Mouse (Mus musculus) hindbrain, embryonic 15.5 days (tissue): ENCODE data around the gene Spatc1l. TPM values are rescaled to one million over a fixed set of nuclear protein-coding genes. Genes with fewer than 3 reads are reported as not detected.

Experiments
- ATAC-seq: fragments of 200-750 bp; cut with Nextera tagmentation; 2 replicates; pipeline ENCODE4 v1.8.0; 2017; ENCODE audit warnings: low read depth, moderate number of reproducible peaks, moderate TSS enrichment; ENCODE audit not compliant: low FRiP score
- H3K27ac ChIP-seq: fragments of 300-500 bp; sonication (generic); replicated peaks from 2 replicates; pipeline ENCODE4 v1.5.1; 2015; ENCODE audit warnings: mild to moderate bottlenecking, inconsistent platforms
- H3K27me3 ChIP-seq: fragments of 300-500 bp; sonication (generic); 2 replicates; pipeline ENCODE4 v1.6.1; 2015; ENCODE audit warnings: control low read depth, inconsistent platforms
- H3K36me3 ChIP-seq: fragments of 300-500 bp; sonication (generic); 2 replicates; pipeline ENCODE4 v1.6.1; 2015; ENCODE audit warnings: control low read depth, inconsistent platforms
- H3K4me1 ChIP-seq: fragments of 300-500 bp; sonication (generic); replicated peaks from 2 replicates; pipeline ENCODE4 v1.6.1; 2015; ENCODE audit warnings: control low read depth, inconsistent platforms
- H3K4me2 ChIP-seq: fragments of 300-500 bp; sonication (generic); 2 replicates; pipeline ENCODE4 v1.6.1; 2015; ENCODE audit warnings: moderate library complexity, mild to moderate bottlenecking, inconsistent platforms
- H3K4me3 ChIP-seq: fragments of 300-500 bp; sonication (generic); 2 replicates; pipeline ENCODE4 v1.5.1; 2015; ENCODE audit warnings: mild to moderate bottlenecking, inconsistent platforms
- H3K9ac ChIP-seq: fragments of 300-500 bp; sonication (generic); 2 replicates; pipeline ENCODE4 v1.6.1; 2015; ENCODE audit warnings: inconsistent platforms
- H3K9me3 ChIP-seq: fragments of 300-500 bp; sonication (generic); 2 replicates; pipeline ENCODE4 v1.6.1; 2016; ENCODE audit warnings: control low read depth, inconsistent platforms
- WGBS: fragments of 180-500 bp; shearing (Covaris S2); methylation state at CpG from one replicate; pipeline ENCODE4 v1.1.7; 2015; 5-methylcytosine and 5-hydroxymethylcytosine counted together
- polyA plus RNA-seq: library from polyadenylated mRNA; unstranded; fragments of >200 nt; fragmentation: Nextera tagmentation; extraction: Ambion mirVana; gene quantifications from 2 replicates; pipeline ENCODE4 v1.2.1, GENCODE M21; 2015

The Spatc1l gene
- 0.14 TPM in 1 of 2 replicates, not detected in the other for polyA plus RNA-seq

DNA sequence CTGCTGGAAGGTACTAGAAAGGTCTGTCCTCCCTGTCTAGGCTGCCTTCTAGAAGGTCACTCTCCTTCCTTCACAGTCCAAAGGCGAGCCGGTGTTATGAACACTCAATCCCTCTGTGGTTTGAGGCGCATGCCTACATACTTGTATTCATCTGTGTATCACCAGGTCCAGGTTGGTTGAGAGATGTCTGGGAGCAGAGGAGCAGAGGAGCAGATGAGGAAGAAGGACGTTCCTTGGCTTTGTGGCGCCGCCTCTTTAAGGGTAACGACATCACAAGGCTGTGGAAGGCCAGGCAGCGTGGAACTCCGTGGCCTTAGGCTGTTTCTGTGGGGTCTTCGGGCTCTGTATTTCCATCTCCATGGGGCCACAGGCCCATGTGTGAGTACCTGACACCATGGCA, at the start of gene Spatc1l:
Spatc1l (plus strand) TSS at position 301 of the 400 bp plus-strand sequence.
- no peak within 1 kb of the TSS for H3K4me3 ChIP-seq
- 91% methylated on average over 10 of the region's 10 CpGs for WGBS
- no peak within 1 kb of the TSS for H3K27ac ChIP-seq
- no peak within 1 kb of the TSS for H3K4me2 ChIP-seq
- H3K36me3 ChIP-seq = no peaks in the 10 kb centered on the region
- ATAC-seq = no peak
- H3K4me1 ChIP-seq = no peaks in the 10 kb centered on the region
- H3K9me3 ChIP-seq = no peaks in the 10 kb centered on the region
- no peak within 1 kb of the TSS for H3K9ac ChIP-seq
- no peaks in the 10 kb centered on the region for H3K27me3 ChIP-seq

DNA sequence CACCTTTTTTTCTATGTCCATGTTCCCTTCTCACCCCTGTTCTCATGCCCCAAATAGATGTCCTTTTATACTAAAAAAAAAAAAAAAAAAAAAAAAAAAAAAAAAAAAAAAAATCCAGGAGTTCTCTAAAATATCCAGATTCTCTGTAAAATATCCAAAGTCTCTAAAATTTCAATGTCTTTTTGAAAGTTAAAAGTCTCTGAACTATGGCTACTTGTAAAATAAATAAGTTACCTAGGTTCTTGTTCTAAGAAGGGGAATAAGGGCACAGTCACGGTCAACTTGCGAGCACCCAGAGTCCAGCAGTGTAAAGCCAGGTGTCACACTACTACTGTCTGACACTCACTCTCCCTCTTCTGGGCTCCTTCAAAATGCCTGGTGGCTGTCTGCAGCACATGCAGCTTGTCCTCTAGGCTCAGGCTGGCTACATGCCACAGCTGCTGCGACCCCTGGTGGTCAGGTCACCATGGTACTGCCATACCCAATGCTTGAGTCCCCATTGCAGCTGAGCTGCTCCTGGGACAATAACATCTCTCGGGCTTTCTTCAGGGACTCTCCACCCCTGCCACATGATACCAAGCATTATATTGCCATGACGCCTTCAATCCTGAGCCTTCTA, 49.0 kb upstream of the Spatc1l start:
- Histone ChIP-seq H3K27me3 (no peaks in the 10 kb centered on the region), H3K9me3 (no peaks in the 10 kb centered on the region), H3K27ac (no peak overlapping the region), H3K4me2 (no peak overlapping the region), H3K4me3 (no peak overlapping the region), H3K36me3 (peaks cover 70% of the 10 kb centered on the region), H3K9ac (no peak overlapping the region), H3K4me1 (no peaks in the 10 kb centered on the region)
- 0 out of 2 replicates have a peak, but pooled peaks have one; percentile 59 for ATAC-seq
- WGBS = 35% methylated on average over 5 of the region's 5 CpGs

DNA sequence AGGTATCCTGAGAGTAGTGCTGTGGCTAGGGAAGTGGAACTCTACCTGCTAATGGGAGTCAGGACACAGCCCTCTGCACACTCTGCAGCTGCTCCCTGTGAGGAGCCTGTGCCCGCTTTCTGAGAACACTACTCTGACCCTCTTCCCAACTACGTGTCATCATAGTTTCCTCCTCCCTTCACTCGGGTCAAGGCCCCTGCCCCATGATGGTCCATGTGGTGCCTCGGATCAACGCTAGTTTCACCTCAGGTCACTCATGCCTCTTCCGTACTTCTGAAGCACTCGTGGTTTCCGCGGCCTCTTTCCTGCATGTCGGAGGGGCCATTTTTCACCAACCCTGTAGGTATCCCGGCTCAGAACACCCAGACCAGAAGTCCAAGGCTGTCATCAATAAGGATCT, 31.1 kb upstream of the Spatc1l start:
- Histone ChIP-seq H3K4me1 (peaks cover 40% of the 10 kb centered on the region), H3K27me3 (no peaks in the 10 kb centered on the region), H3K9ac (peak overlapping the region; percentile 43), H3K4me3 (peak overlapping the region; percentile 90), H3K36me3 (peaks cover 20% of the 10 kb centered on the region), H3K9me3 (no peaks in the 10 kb centered on the region), H3K4me2 (peak overlapping the region; percentile 79), H3K27ac (peak overlapping the region; percentile 87)
- ATAC-seq = no peak
- WGBS = 3% methylated on average over 11 of the region's 11 CpGs

DNA sequence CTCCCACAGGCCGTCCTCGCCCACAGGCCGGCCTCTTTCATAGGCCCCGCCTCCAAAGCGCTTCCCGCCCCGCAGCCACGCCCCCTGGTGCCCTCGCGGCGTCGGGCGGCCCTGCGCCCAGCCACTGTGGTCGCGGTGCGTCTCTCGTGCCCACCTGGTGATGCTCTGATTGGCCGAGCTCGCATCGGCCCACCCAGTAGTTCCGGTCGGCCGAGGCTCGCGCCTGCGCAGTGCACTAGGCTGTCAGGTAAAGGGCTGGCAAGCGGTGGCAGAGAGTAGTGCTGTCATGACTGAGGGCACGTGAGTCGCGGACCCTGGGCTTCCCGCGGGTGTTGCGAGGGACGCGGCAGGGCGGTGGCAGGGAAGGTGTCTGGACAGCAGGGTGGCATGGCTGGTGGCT, 30.7 kb upstream of the Spatc1l start, which contains the start of gene Lss:
Lss (plus strand) TSS at position 214 of the 400 bp plus-strand sequence.
- H3K27me3 ChIP-seq = no peaks in the 10 kb centered on the region
- peak within 1 kb of the TSS; percentile 79 for H3K4me2 ChIP-seq
- WGBS = under 1% methylated on average over 37 of the region's 37 CpGs
- H3K4me3 ChIP-seq = peak within 1 kb of the TSS; percentile 90
- peaks cover 40% of the 10 kb centered on the region for H3K4me1 ChIP-seq
- H3K27ac ChIP-seq = peak within 1 kb of the TSS; percentile 87
- H3K9ac ChIP-seq = peak within 1 kb of the TSS; percentile 76
- no peaks in the 10 kb centered on the region for H3K9me3 ChIP-seq
- peak; percentile 100 for ATAC-seq
- peaks cover 25% of the 10 kb centered on the region for H3K36me3 ChIP-seq

DNA sequence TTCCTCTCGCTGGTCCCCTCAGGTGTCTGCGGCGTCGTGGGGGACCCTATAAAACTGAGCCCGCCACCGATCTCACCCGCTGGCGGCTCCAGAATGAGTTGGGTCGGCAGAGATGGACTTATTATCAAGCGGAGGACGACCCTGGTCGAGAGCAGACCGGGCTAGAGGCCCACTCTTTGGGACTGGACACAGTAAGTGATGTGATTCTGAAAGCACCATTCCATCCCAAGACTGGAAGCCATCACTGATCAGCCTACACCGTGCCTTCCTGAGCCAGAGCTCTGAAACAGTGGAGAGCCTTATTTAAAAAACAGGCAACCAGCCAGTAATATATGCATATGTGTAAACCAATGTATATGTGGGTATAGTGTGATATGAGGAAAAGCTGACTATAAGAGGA, 30.2 kb upstream of the Spatc1l start:
- Histone ChIP-seq H3K27me3 (no peaks in the 10 kb centered on the region), H3K4me3 (peak overlapping the region; percentile 90), H3K4me2 (peak overlapping the region; percentile 79), H3K9ac (peak overlapping the region; percentile 76), H3K27ac (peak overlapping the region; percentile 87), H3K4me1 (peaks cover 40% of the 10 kb centered on the region), H3K9me3 (no peaks in the 10 kb centered on the region), H3K36me3 (peaks cover 28% of the 10 kb centered on the region)
- peak; percentile 25; the same call in 1 of the 2 replicates for ATAC-seq
- WGBS = under 1% methylated on average over 14 of the region's 14 CpGs

DNA sequence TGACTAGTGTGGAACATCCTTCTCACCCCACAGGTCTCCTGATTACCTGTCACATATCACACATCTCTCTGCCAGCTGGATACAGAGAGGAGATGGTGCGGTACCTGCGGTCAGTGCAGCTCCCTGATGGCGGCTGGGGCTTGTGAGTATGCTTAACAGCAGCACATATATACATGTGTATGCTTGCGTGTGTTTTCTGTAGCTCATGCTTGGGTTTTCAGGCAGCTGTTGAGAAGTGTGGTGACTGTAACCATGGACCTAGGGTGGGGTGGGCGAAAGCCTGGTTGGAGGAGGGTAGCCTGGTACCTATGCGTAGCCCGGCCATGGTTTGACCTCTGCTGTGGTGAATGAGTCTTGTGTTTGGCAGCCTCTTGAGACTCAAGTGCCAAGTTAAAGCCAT, 26.5 kb upstream of the Spatc1l start:
- peaks cover 64% of the 10 kb centered on the region for H3K36me3 ChIP-seq
- no peak overlapping the region for H3K4me2 ChIP-seq
- no peak overlapping the region for H3K27ac ChIP-seq
- peaks cover 38% of the 10 kb centered on the region for H3K4me1 ChIP-seq
- no peaks in the 10 kb centered on the region for H3K27me3 ChIP-seq
- no peaks in the 10 kb centered on the region for H3K9me3 ChIP-seq
- no peak overlapping the region for H3K4me3 ChIP-seq
- no peak overlapping the region for H3K9ac ChIP-seq
- no peak for ATAC-seq
- WGBS = 96% methylated on average over 7 of the region's 7 CpGs

DNA sequence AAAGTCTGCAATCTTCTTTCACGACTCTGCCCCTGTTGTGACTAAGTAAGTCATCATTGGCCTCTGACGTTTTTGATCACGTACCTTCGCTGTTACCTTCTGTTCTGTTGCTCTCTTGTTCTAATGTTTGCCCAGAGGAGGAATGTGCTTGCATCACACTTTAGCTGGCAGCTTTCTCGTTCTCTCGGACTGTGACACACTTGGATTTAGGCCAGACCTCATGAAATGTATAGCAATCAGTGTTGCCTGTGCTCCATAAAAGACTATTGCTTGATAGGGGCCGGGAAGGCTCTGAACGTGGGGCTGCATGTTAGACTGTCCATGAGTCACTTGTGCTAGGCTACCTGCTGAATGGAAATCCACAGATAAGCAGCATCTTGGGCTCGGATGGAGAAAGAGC, 24.5 kb upstream of the Spatc1l start:
- H3K4me1 ChIP-seq = peaks cover 23% of the 10 kb centered on the region
- no peak overlapping the region for H3K27ac ChIP-seq
- H3K9ac ChIP-seq = no peak overlapping the region
- H3K27me3 ChIP-seq = no peaks in the 10 kb centered on the region
- peaks cover 84% of the 10 kb centered on the region for H3K36me3 ChIP-seq
- H3K9me3 ChIP-seq = no peaks in the 10 kb centered on the region
- H3K4me3 ChIP-seq = no peak overlapping the region
- H3K4me2 ChIP-seq = no peak overlapping the region
- ATAC-seq = no peak
- WGBS = 91% methylated on average over 9 of the region's 9 CpGs

DNA sequence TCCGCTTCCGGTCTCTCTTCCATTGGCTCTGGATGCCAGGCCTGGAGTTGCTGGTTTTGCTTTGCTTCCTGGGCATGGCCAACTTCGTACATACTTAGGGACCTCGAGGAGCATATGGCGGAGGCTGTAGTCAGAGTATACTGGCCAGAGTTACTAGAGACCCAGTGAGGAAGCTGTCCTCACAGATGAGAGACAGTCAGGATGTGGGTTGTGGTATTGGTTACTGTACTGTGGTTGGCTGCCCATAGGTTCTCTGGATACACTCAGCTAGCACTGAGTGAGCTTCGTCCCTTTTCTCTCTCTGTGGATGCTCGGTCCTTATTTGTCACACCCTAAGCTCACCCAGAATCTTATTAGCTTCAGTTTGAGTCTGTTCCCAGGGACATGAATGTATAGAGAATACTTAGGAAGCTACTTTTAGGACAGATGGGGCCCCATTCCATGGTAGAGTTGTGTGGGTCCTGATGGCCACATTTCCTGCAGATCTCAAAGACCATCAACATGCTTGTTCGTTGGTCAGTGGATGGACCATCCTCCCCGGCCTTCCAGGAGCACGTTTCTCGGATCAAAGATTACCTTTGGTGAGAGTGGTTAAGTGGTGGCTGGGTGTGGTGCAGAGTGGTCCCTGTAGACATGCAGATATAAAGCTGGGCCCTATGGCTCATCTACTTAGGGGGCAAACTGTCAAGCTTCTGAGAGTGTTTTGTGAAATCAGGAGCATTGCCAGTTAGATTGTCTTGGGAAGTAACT, 20.6 kb upstream of the Spatc1l start:
- Histone ChIP-seq H3K27ac (no peak overlapping the region), H3K27me3 (no peaks in the 10 kb centered on the region), H3K36me3 (peaks cover 93% of the 10 kb centered on the region), H3K9me3 (no peaks in the 10 kb centered on the region), H3K4me2 (no peak overlapping the region), H3K9ac (no peak overlapping the region), H3K4me3 (no peak overlapping the region), H3K4me1 (no peaks in the 10 kb centered on the region)
- ATAC-seq = no peak
- WGBS = 95% methylated on average over 11 of the region's 11 CpGs

DNA sequence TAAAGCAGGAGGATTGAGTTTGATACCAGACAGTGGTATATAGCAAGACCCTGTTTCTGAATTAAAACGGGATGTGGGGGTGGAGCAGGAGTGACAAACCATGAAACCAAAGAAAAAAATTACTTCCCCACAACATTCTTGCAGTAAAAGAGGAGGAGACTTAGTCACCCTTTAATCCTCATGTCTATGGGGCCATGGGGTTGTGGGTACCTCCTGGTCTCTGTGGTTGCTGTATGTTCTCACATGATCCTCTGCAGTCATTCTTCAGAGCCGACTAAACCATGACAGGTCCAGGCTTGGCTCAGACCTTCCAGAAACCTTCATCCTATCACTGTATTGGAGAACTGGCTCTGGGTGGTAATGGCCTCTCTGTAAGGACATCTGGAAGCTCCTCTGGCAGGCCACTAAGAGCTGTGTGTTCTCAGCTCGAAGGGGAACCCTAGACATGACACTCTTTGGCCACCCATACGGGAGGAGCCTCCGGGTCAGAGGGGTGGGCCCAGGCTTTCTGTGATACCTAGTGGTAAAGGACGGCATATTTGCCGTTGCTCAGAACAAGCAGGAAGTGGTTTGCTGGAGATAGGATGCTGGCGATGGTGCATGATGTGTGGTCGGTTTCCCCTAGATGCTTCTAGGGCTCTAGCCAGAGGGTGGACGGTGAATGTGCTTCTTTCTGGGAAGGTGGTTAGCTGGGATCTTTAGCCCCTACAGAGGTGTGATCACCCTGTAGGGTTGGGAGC, 19.3 kb upstream of the Spatc1l start:
- no peaks in the 10 kb centered on the region for H3K9me3 ChIP-seq
- ATAC-seq = no peak
- H3K27ac ChIP-seq = no peak overlapping the region
- H3K4me1 ChIP-seq = no peaks in the 10 kb centered on the region
- 91% methylated on average over 10 of the region's 10 CpGs for WGBS
- no peak overlapping the region for H3K9ac ChIP-seq
- H3K4me2 ChIP-seq = no peak overlapping the region
- H3K27me3 ChIP-seq = no peaks in the 10 kb centered on the region
- H3K4me3 ChIP-seq = no peak overlapping the region
- H3K36me3 ChIP-seq = peaks cover 94% of the 10 kb centered on the region

DNA sequence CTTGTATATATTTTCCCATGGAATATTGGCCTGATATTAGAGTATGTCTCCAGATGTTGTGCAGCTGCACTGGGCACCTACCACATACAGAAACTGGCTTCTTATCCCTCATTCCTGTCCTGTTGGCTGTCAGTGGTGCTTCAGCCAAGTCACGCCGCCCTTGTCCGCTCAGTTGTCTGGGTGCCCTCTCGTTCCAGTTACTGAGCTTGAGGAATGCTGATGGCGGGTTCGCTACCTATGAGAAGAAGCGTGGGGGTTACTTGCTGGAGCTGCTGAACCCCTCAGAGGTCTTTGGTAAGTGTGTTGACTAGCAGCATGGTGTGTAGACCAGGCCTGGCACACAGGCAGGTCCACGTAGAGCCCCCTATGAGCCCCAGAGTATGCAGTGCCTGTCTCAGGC, 15.5 kb upstream of the Spatc1l start:
- Histone ChIP-seq H3K27me3 (no peaks in the 10 kb centered on the region), H3K4me3 (no peak overlapping the region), H3K27ac (no peak overlapping the region), H3K4me2 (no peak overlapping the region), H3K4me1 (no peaks in the 10 kb centered on the region), H3K9ac (no peak overlapping the region), H3K9me3 (no peaks in the 10 kb centered on the region), H3K36me3 (peaks cover 96% of the 10 kb centered on the region)
- no peak for ATAC-seq
- WGBS = 93% methylated on average over 8 of the region's 8 CpGs

DNA sequence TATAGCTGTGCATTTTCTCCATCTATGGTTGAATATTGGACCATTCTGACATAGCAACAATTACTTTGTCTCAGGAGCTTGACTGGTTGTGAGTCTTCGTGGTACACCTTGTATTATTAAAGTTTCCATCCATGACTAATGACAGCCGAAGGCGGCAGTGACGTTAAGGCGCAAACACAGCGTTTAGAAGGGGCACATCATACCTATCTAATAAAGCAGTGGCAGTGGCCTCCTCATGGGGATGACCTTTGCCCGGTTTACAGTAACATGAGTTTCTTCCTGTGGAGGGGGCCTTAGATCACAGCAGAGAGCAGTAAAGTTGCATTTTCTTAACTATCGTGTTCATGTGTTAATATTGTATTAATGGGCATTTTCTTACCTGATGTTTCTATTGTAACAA, 13.9 kb upstream of the Spatc1l start:
- Histone ChIP-seq H3K4me2 (no peak overlapping the region), H3K9me3 (no peaks in the 10 kb centered on the region), H3K27me3 (no peaks in the 10 kb centered on the region), H3K27ac (no peak overlapping the region), H3K4me3 (no peak overlapping the region), H3K36me3 (peaks cover 96% of the 10 kb centered on the region), H3K9ac (no peak overlapping the region), H3K4me1 (no peaks in the 10 kb centered on the region)
- ATAC-seq = no peak
- 96% methylated on average over 8 of the region's 8 CpGs for WGBS

DNA sequence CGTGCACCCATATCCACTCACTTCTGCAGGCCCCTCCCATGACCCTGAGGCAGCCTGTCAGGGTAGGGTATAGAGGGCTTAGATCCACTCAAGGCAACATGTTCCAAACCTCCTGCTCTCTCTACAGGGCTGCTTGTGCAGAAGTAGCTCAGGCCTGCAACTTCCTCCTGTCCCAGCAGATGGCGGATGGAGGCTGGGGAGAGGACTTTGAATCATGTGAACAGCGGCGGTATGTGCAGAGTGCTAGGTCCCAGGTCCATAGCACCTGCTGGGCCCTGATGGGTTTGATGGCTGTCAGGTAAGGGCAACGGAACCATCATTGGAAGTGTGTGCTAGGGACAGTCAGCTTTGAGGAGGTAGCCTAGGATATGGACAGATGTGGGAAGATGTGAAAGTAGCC, 11.6 kb upstream of the Spatc1l start:
- H3K4me2 ChIP-seq = no peak overlapping the region
- ATAC-seq = no peak
- H3K4me1 ChIP-seq = no peaks in the 10 kb centered on the region
- no peaks in the 10 kb centered on the region for H3K27me3 ChIP-seq
- no peak overlapping the region for H3K9ac ChIP-seq
- no peak overlapping the region for H3K27ac ChIP-seq
- H3K4me3 ChIP-seq = no peak overlapping the region
- 90% methylated on average over 5 of the region's 5 CpGs for WGBS
- H3K9me3 ChIP-seq = no peaks in the 10 kb centered on the region
- peaks cover 89% of the 10 kb centered on the region for H3K36me3 ChIP-seq
